ENCODE assay signal across 7 mouse cellular contexts in the genomic region with DNA sequence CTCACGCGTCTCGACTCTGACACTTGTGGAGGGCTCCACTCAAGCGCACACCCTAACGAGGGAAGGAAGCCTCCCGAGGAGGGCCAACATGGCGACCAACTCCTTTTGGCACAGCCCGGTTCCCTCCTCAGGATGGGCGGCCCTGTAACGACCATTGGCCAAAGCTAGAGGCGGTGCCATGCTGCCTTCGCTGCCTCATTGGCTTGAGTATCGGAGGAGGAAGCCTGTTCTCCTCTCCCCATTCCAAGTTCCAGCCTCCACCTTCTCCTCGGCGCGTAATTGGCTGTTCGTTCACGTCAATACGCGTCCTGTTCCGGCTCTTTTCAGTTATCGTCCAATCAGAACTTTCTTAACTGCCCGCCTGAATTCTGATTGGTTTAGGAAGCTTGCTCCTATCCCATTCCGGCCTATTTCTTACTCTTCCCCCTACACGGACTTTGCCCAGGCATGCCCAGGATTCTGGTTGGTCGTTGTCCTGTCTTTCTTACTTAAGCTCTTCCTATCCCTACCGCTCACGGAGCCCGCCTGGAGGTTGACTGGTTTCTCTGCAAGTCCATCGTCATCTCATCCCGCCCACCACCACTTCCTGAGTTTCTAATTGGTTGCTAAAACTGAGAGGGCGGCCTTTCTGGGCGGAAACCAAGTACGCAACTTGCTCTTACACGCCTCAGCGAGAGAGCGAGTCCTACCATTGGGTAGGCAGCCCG. TPM values are rescaled to one million over a fixed set of nuclear protein-coding genes. Genes with fewer than 3 reads are reported as not detected.
A peak's percentile ranks its signal among the peaks of the same experiment; 100 is the strongest.
DNase-seq lines count a peak whose midpoint lies in the region; ATAC-seq lines count a peak whose summit lies in the region.

Gene Sp1, plus strand, starts transcription at position 655 of the 707 bp plus-strand sequence.

- no peaks in the 10 kb centered on the region for H3K9me3 ChIP-seq in intestine, embryonic 15.5 days
- H3K9me3 ChIP-seq in midbrain, embryonic 10.5 days (replicated peaks): no peaks in the 10 kb centered on the region

- H3K27me3 ChIP-seq in intestine, embryonic 15.5 days (replicated peaks): no peaks in the 10 kb centered on the region
- 0 out of 2 replicates have a peak, but pooled peaks cover 5% of the 10 kb centered on the region for H3K27me3 ChIP-seq in midbrain, embryonic 10.5 days (ENCODE audit: low read depth, poor library complexity, severe bottlenecking)

- H3K27ac ChIP-seq in intestine, embryonic 15.5 days: peak within 1 kb of the TSS; percentile 100
- peak within 1 kb of the TSS; percentile 97 for H3K27ac ChIP-seq in midbrain, embryonic 10.5 days (replicated peaks)

- peaks cover 24% of the 10 kb centered on the region for H3K36me3 ChIP-seq in intestine, embryonic 15.5 days
- peaks cover 32% of the 10 kb centered on the region for H3K36me3 ChIP-seq in midbrain, embryonic 10.5 days

- ATAC-seq in intestine, embryonic 15.5 days: peak; percentile 97

- intact Hi-C loops in gastrocnemius, postnatal 36 days (cut with DNase I): no loop called here
- intact Hi-C loops in left cerebral cortex, postnatal 25 days (cut with DNase I): no loop called here

- peaks cover 26% of the 10 kb centered on the region for H3K4me1 ChIP-seq in intestine, embryonic 15.5 days (replicated peaks)
- peaks cover 50% of the 10 kb centered on the region for H3K4me1 ChIP-seq in midbrain, embryonic 10.5 days

- peak within 1 kb of the TSS; percentile 74 for H3K4me2 ChIP-seq in intestine, embryonic 15.5 days (replicated peaks)

- peak within 1 kb of the TSS; percentile 83 for H3K9ac ChIP-seq in intestine, embryonic 15.5 days

- WGBS in intestine, embryonic 15.5 days: under 1% methylated on average over 38 of the region's 38 CpGs
- under 1% methylated on average over 38 of the region's 38 CpGs for WGBS in midbrain, embryonic 10.5 days

- peak within 1 kb of the TSS; percentile 65 for H3K4me3 ChIP-seq in intestine, embryonic 15.5 days (replicated peaks)
- peak within 1 kb of the TSS; percentile 96 for H3K4me3 ChIP-seq in midbrain, embryonic 10.5 days

- peak; percentile 99 for DNase-seq in adrenal gland, adult 2 months
- peak; percentile 99 for DNase-seq in embryo, embryonic 11.5 days (ENCODE audit: low read depth, low spot score)
- DNase-seq in gastrocnemius, postnatal 36 days: peak; percentile 94 to 99
- peak; percentile 99 to 100 for DNase-seq in left cerebral cortex, postnatal 25 days (ENCODE audit: low spot score in 2 of 2)
- DNase-seq in midbrain, embryonic 10.5 days (ENCODE audit: low spot score): peak; percentile 100
- peak; percentile 87 for DNase-seq in right cerebral cortex, postnatal 4 days

RNA-seq across cellular contexts. Expression of gene Sp1, which starts in this region (rescaled TPM):
- total RNA-seq in adrenal gland, adult 2 months (2021): 10 to 100 TPM; 71.7 to 72.1 TPM
- polyA plus RNA-seq in adrenal gland, adult 2 months (2012; rRNA removed): 8.5 and 11.1 TPM in 2 replicates
- 10 to 100 TPM; 20.2 to 22.8 TPM for total RNA-seq in gastrocnemius, postnatal 36 days (2021)
- polyA plus RNA-seq in intestine, embryonic 15.5 days (2015; fragmentation: Nextera tagmentation; extraction: Ambion mirVana): 9.0 and 9.6 TPM in 2 replicates
- 10 to 100 TPM; 24.3 to 27.0 TPM for total RNA-seq in left cerebral cortex, postnatal 25 days (2021)
- 7.9 and 8.9 TPM in 2 replicates for polyA plus RNA-seq in midbrain, embryonic 10.5 days (2016; fragmentation: Nextera tagmentation; extraction: Ambion mirVana)

Comparison
In these comparisons a context has a peak if more than half of its experiments do, and no peak if none do; other contexts are left out.
1. Peak in every context shown above with its lines: DNase-seq, ATAC-seq, H3K4me3 ChIP-seq and H3K27ac ChIP-seq.